Mouse (Mus musculus) hematopoietic stem cell, adult 5-6 weeks (primary cell): Measurements from ENCODE around the gene Olfr586. TPM values are rescaled to one million over a fixed set of nuclear protein-coding genes. Genes with fewer than 3 reads are reported as not detected.

Experiments
- ATAC-seq, 2 experiments: fragments of 125-278 bp in 1 of 2; replicated peaks in 1 of 2; 2 replicates each; pipeline ENCODE4 v1.8.0; 2016 to 2017; ENCODE audit warnings: inconsistent platforms in 2 of 2, mild to moderate bottlenecking in 2 of 2, moderate number of reproducible peaks in 2 of 2, low read depth in 1 of 2, moderate TSS enrichment in 1 of 2; ENCODE audit not compliant: low FRiP score in 2 of 2, poor library complexity in 2 of 2, severe bottlenecking in 2 of 2, insufficient read depth in 1 of 2, low TSS enrichment in 1 of 2
- total RNA-seq: library from RNA; stranded (forward); fragments of 172-1452, 232-1000 nt; gene quantifications from 2 replicates; pipeline ENCODE4 v1.2.3, GENCODE M21; 2017

Gene Olfr586
- total RNA-seq: not detected in 2 replicates

GRCm38 (mm10) chr7:103125538-103125937, at the start of gene Olfr586:
Gene Olfr586, minus strand, starts transcription at chr7:103125638.
- no peak for ATAC-seq

- no peak for ATAC-seq
These were observed 44.3 kb upstream of the Olfr586 start for GRCm38 (mm10) chr7:103169697-103170096.

GRCm38 (mm10) chr7:103156256-103156655, 30.8 kb upstream of the Olfr586 start, which contains the start of gene Olfr589:
Gene Olfr589, minus strand, starts transcription at chr7:103156356.
- ATAC-seq: no peak

GRCm38 (mm10) chr7:103140579-103140978, 15.1 kb upstream of the Olfr586 start, which contains the start of gene Olfr588-ps1:
Gene Olfr588-ps1, plus strand, starts transcription at chr7:103140879.
- ATAC-seq: no peak

GRCm38 (mm10) chr7:103119406-103119805, 6.0 kb downstream of the Olfr586 start:
- ATAC-seq: no peak

- no peak for ATAC-seq
These were observed 28.0 kb downstream of the Olfr586 start, which contains the start of gene Olfr585 for GRCm38 (mm10) chr7:103097420-103097819. Gene Olfr585, plus strand, starts transcription at chr7:103097720.

- ATAC-seq: no peak
These were observed 43.9 kb downstream of the Olfr586 start, which contains the start of gene Olfr584 for GRCm38 (mm10) chr7:103081585-103081984. Gene Olfr584, plus strand, starts transcription at chr7:103081885.

Other genes starting within 250 kb of the Olfr586 start
- gene Olfr568, start 248.5 kb downstream of the Olfr586 start, total RNA-seq: not detected in 2 replicates
- 0.10 TPM in 1 of 2 replicates, not detected in the other for gene Olfr569, start 234.8 kb downstream of the Olfr586 start, total RNA-seq
- gene Olfr570, start 231.1 kb downstream of the Olfr586 start, total RNA-seq: not detected in 2 replicates
- not detected in 2 replicates for gene Olfr571, start 208.1 kb downstream of the Olfr586 start, total RNA-seq
- gene Olfr572, start 201.2 kb downstream of the Olfr586 start, total RNA-seq: not detected in 2 replicates
- gene Olfr573-ps1, start 183.1 kb downstream of the Olfr586 start, total RNA-seq: not detected in 2 replicates
- not detected in 2 replicates for gene Olfr574, start 177.2 kb downstream of the Olfr586 start, total RNA-seq
- gene Olfr575, start 166.9 kb downstream of the Olfr586 start, total RNA-seq: not detected in 2 replicates
- not detected in 2 replicates for gene Olfr576, start 163.0 kb downstream of the Olfr586 start, total RNA-seq
- not detected in 2 replicates for gene Olfr577, start 149.7 kb downstream of the Olfr586 start, total RNA-seq
- not detected in 2 replicates for gene Olfr578, start 136.3 kb downstream of the Olfr586 start, total RNA-seq
- gene Olfr582, start 87.6 kb downstream of the Olfr586 start, total RNA-seq: not detected in 2 replicates
- gene Olfr583, start 74.3 kb downstream of the Olfr586 start, total RNA-seq: not detected in 2 replicates
- not detected in 2 replicates for gene Olfr584, start 43.8 kb downstream of the Olfr586 start, total RNA-seq
- gene Olfr585, start 27.9 kb downstream of the Olfr586 start, total RNA-seq: not detected in 2 replicates
- gene Olfr588-ps1, start 15.2 kb upstream of the Olfr586 start, total RNA-seq: not detected in 2 replicates
- not detected in 2 replicates for gene Olfr589, start 30.7 kb upstream of the Olfr586 start, total RNA-seq
- gene Olfr591, start 52.7 kb upstream of the Olfr586 start, total RNA-seq: not detected in 2 replicates
- gene Olfr592, start 59.2 kb upstream of the Olfr586 start, total RNA-seq: not detected in 2 replicates
- not detected in 2 replicates for gene Olfr593, start 86.2 kb upstream of the Olfr586 start, total RNA-seq
- gene Olfr594, start 91.4 kb upstream of the Olfr586 start, total RNA-seq: not detected in 2 replicates
- not detected in 2 replicates for gene Usp17ld, start 126.9 kb upstream of the Olfr586 start, total RNA-seq
- not detected in 2 replicates for gene Olfr596, start 180.0 kb upstream of the Olfr586 start, total RNA-seq
- not detected in 2 replicates for gene Olfr597, start 190.7 kb upstream of the Olfr586 start, total RNA-seq
- gene Olfr598, start 197.9 kb upstream of the Olfr586 start, total RNA-seq: not detected in 2 replicates
- gene Olfr599, start 210.3 kb upstream of the Olfr586 start, total RNA-seq: not detected in 2 replicates
- gene Olfr600, start 224.0 kb upstream of the Olfr586 start, total RNA-seq: not detected in 2 replicates
- not detected in 2 replicates for gene Olfr601, start 237.0 kb upstream of the Olfr586 start, total RNA-seq